Mouse (Mus musculus): ENCODE results near the gene Cdk5.

The Cdk5 gene

GRCm38 (mm10) chr5:24373807-24374206 is 49.5 kb downstream of the Cdk5 start:
- DNase-seq, result no peak

DNA sequence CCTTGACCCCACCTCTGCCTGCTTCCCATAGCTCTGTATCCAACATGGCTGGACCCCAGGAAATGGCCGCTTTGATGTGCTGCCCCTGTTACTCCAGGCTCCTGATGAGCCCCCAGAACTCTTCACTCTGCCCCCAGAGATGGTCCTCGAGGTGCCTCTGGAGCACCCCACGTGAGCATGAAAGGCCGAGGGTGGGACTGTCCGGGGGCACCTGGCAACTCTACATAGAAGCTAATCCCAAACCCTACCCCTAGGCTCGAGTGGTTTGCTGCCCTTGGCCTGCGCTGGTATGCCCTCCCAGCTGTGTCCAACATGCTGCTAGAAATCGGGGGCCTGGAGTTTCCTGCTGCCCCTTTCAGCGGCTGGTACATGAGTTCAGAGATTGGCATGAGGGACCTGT is 53.6 kb downstream of the Cdk5 start:
- DNase-seq, result no peak

All from cerebellum, postnatal 36 days (tissue).